Mouse (Mus musculus): Measurements from ENCODE around the gene Zfp653.

DNA sequence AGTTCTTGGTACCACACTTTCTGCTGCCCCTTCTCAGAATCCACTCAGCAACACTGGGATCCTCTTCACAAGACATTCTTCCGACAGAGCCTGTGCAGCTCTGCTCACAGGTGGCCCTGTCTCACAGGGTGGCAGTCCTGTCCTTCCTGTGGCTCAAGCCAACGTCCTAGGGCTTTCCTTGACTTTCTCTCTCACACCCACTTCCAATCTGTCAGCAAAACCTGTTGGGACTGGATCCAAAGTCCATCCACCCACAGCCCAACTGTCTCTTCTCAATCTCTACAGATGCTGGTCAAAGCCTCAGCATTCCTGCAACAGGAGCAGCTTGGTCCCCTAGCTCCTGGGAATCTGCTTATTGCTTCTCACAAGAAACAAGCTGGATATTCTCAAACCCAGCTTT lies 9.8 kb downstream of the Zfp653 start:
- TF ChIP-seq CTCF (IDR thresholded peaks at IDR 0.05; ENCODE audit: extremely low read depth, insufficient read length, insufficient replicate concordance, low read depth, low read length) (no peak), POLR2A (IDR thresholded peaks at IDR 0.05; ENCODE audit: low read depth, low read length) (no peak)

Measured in small intestine, adult 2 months (tissue).